ENCODE assay signal across 15 mouse cellular contexts in the genomic region with DNA sequence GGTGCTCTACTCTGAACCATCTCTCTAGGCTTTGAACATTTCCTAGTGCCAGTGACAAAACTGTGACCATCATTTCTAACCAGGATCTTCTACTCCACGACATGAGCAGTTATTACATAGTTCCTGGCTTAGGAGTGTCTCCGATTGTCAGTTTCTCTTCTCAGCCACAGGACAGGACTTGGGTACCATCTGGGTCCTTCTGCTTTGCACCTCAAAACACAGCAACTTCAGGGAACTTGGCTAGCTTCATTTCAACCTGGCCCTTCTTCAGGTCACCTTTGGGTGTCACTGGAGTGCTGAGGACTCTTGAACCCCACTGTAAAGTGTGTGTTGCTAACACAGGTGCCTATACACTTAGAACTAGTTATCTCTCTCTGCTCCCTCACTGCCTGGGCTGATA. TPM values are rescaled to one million over a fixed set of nuclear protein-coding genes. Genes with fewer than 3 reads are reported as not detected.
"Had no signal": no experiment of that assay in that cellular context is flagged by ENCODE, and none has a peak within 500 bp of the region (broad histone marks: within the 10 kb centered on the region; RNA-seq: fewer than 3 reads in every experiment).

No protein-coding gene starts in this region.

- H3K4me2 ChIP-seq: liver, embryonic 15.5 days; lung, embryonic 14.5 days; midbrain, embryonic 12.5 days; neural tube, embryonic 12.5 days; stomach, embryonic 15.5 days had no signal

- H3K4me1 ChIP-seq: liver, embryonic 15.5 days; midbrain, embryonic 10.5 days; midbrain, embryonic 12.5 days; neural tube, embryonic 12.5 days; stomach, embryonic 15.5 days had no signal

- H3K36me3 ChIP-seq: liver, embryonic 15.5 days; midbrain, embryonic 10.5 days; midbrain, embryonic 12.5 days; neural tube, embryonic 12.5 days; stomach, embryonic 15.5 days had no signal

- H3K4me3 ChIP-seq: liver, embryonic 15.5 days; midbrain, embryonic 10.5 days; midbrain, embryonic 12.5 days; neural tube, embryonic 12.5 days; stomach, embryonic 15.5 days had no signal

- H3K9ac ChIP-seq: liver, embryonic 15.5 days; lung, embryonic 14.5 days; midbrain, embryonic 12.5 days; neural tube, embryonic 12.5 days; stomach, embryonic 15.5 days had no signal

- H3K27ac ChIP-seq: liver, embryonic 15.5 days; midbrain, embryonic 10.5 days; midbrain, embryonic 12.5 days; neural tube, embryonic 12.5 days; stomach, embryonic 15.5 days had no signal

- H3K27me3 ChIP-seq: liver, embryonic 15.5 days; midbrain, embryonic 12.5 days; neural tube, embryonic 12.5 days; stomach, embryonic 15.5 days had no signal

- DNase-seq: lung, adult 18-20 months; lung, embryonic 14.5 days; lung, postnatal 10 days; lung, postnatal 4 days; midbrain, embryonic 14.5 days; right cerebral cortex, postnatal 14 days; thymus, adult 18-20 months; thymus, postnatal 14 days; thymus, postnatal 36 days had no signal

- H3K9me3 ChIP-seq: liver, embryonic 15.5 days; midbrain, embryonic 10.5 days; midbrain, embryonic 12.5 days; neural tube, embryonic 12.5 days; stomach, embryonic 15.5 days had no signal

RNA-seq across cellular contexts. Expression of gene Cdkl4, which starts 30.8 kb away (rescaled TPM):
- total RNA-seq: megakaryocyte-erythroid progenitor cell, adult 5-6 weeks had no signal
